Mouse (Mus musculus): ENCODE measurements around the gene Rita1.
A peak's percentile ranks its signal among the peaks of the same experiment; 100 is the strongest.

Rita1 gene

GRCm38 (mm10) chr5:120600946-120601668, 11.3 kb downstream of the Rita1 start:
- DNase-seq: peak; percentile 39

GRCm38 (mm10) chr5:120599625-120600024, 12.8 kb downstream of the Rita1 start:
- no peak for DNase-seq

- DNase-seq: no peak
These were observed 17.9 kb downstream of the Rita1 start for GRCm38 (mm10) chr5:120594485-120594884.

GRCm38 (mm10) chr5:120592141-120592540, 20.2 kb downstream of the Rita1 start:
- DNase-seq: no peak

- no peak for DNase-seq
These were observed 21.9 kb downstream of the Rita1 start for GRCm38 (mm10) chr5:120590356-120591010.

GRCm38 (mm10) chr5:120588569-120589094, 23.8 kb downstream of the Rita1 start, which contains the start of the genes Tpcn1 and Iqcd:
TSS of gene Tpcn1 (minus strand) at chr5:120588673.
TSS of gene Iqcd (plus strand) at chr5:120589016.
- DNase-seq: peak; percentile 100

GRCm38 (mm10) chr5:120587940-120588568, 24.3 kb downstream of the Rita1 start:
- no peak for DNase-seq

- DNase-seq: peak; percentile 68
These were observed 24.8 kb downstream of the Rita1 start for GRCm38 (mm10) chr5:120587616-120587926.

GRCm38 (mm10) chr5:120586741-120587615, 25.4 kb downstream of the Rita1 start:
- peak; percentile 79 for DNase-seq

GRCm38 (mm10) chr5:120584968-120585367, 27.4 kb downstream of the Rita1 start:
- no peak for DNase-seq

- no peak for DNase-seq
These were observed 28.9 kb downstream of the Rita1 start for GRCm38 (mm10) chr5:120583511-120583910.

- DNase-seq: no peak
These were observed 30.4 kb downstream of the Rita1 start for GRCm38 (mm10) chr5:120582002-120582401.

- DNase-seq: no peak
These were observed 32.3 kb downstream of the Rita1 start for GRCm38 (mm10) chr5:120579898-120580626.

GRCm38 (mm10) chr5:120579211-120579897, 33.0 kb downstream of the Rita1 start:
- peak; percentile 81 for DNase-seq

GRCm38 (mm10) chr5:120578504-120579081, 33.8 kb downstream of the Rita1 start:
- DNase-seq: peak; percentile 84

GRCm38 (mm10) chr5:120577935-120578441, 34.4 kb downstream of the Rita1 start:
- peak; percentile 60 for DNase-seq

- no peak for DNase-seq
These were observed 35.5 kb downstream of the Rita1 start for GRCm38 (mm10) chr5:120576781-120577301.

GRCm38 (mm10) chr5:120574469-120575063, 37.8 kb downstream of the Rita1 start:
- no peak for DNase-seq

- peak; percentile 78 for DNase-seq
These were observed 41.2 kb downstream of the Rita1 start for GRCm38 (mm10) chr5:120571056-120571740.

All from kidney, postnatal 10 days (tissue).